Mouse (Mus musculus): Measurements from ENCODE around the gene Sema3e.

Gene Sema3e

GRCm38 (mm10) chr5:14216211-14216610, 191.1 kb downstream of the Sema3e start:
- no peak for DNase-seq

- DNase-seq = no peak
Observed at GRCm38 (mm10) chr5:14218677-14219076, 193.6 kb downstream of the Sema3e start.

GRCm38 (mm10) chr5:14224509-14224908, 199.4 kb downstream of the Sema3e start:
- DNase-seq = no peak

GRCm38 (mm10) chr5:14231027-14231426, 206.0 kb downstream of the Sema3e start:
- DNase-seq = no peak

- DNase-seq = peak; percentile 25 to 33
Observed at GRCm38 (mm10) chr5:14252583-14252982, 227.5 kb downstream of the Sema3e start.

GRCm38 (mm10) chr5:14253328-14253727, 228.3 kb downstream of the Sema3e start:
- no peak for DNase-seq

GRCm38 (mm10) chr5:14260156-14260555, 235.1 kb downstream of the Sema3e start:
- DNase-seq = no peak

- DNase-seq = no peak
Observed at GRCm38 (mm10) chr5:14267400-14267799, 242.3 kb downstream of the Sema3e start.
